Mouse (Mus musculus) spleen, postnatal 14 days (tissue): ENCODE results near the gene Fam234b.
A peak's percentile ranks its signal among the peaks of the same experiment; 100 is the strongest.

Source experiments
- DNase-seq, 2 experiments: peaks; one replicate each; pipeline ENCODE4 v3.0.0; 2021 to 2022; ENCODE audit warnings: low spot score in 2 of 2

Fam234b gene

GRCm38 (mm10) chr6:135182925-135183324 lies 14.9 kb upstream of the Fam234b start:
- DNase-seq = peak in 1 of 2 experiments; percentile 34

- no peak for DNase-seq
Measured at GRCm38 (mm10) chr6:135183961-135184360, 13.8 kb upstream of the Fam234b start.

- DNase-seq = no peak
Measured at GRCm38 (mm10) chr6:135187076-135187917, 10.5 kb upstream of the Fam234b start.

DNA sequence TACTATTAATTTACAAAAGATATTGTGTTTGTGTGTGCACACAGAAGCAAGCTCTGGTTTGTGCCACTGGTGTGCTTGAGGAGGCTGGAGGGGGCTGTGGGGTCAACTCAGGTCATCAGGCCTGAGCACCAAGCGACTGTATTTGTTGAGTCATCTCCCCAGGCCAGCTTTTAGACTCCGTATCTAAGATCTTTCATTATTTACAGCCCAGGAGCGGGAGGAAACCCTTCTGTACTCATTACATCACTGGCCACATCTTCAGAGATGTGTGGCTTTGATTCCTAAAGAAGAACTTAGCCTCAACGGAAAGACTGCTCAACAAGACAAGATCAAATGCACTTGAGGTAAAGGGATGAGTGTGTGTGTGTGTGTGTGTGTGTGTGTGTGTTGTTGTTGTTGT lies 9.1 kb upstream of the Fam234b start:
- DNase-seq = no peak

GRCm38 (mm10) chr6:135190122-135190521 lies 7.7 kb upstream of the Fam234b start:
- no peak for DNase-seq

- DNase-seq = no peak
Measured at GRCm38 (mm10) chr6:135191906-135192305, 5.9 kb upstream of the Fam234b start.

GRCm38 (mm10) chr6:135192993-135193392 lies 4.8 kb upstream of the Fam234b start:
- no peak for DNase-seq

DNA sequence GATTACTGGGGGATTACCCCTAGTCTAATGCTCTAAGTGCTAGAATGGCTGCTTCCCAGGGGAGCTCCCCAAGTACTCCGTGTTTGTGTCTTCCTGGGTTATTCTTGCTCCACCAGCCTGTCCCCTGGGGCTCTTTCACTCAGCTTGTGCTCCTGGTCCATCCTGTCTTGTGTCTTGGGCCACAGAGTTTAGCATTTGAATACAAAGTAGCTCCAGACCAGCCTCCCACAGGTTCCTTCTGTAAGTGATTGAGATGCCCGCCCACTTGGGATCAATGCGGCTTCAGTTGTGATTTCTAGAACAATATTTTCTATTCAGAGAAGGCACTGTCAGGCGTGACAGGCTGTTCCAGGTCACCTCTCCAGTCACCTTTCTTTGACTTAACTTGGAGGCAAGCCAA lies 4.0 kb upstream of the Fam234b start:
- DNase-seq = no peak

GRCm38 (mm10) chr6:135194907-135195306 lies 2.9 kb upstream of the Fam234b start:
- no peak for DNase-seq

- peak in 1 of 2 experiments; percentile 36 for DNase-seq
Measured at GRCm38 (mm10) chr6:135196707-135197106, 1.1 kb upstream of the Fam234b start.

DNA sequence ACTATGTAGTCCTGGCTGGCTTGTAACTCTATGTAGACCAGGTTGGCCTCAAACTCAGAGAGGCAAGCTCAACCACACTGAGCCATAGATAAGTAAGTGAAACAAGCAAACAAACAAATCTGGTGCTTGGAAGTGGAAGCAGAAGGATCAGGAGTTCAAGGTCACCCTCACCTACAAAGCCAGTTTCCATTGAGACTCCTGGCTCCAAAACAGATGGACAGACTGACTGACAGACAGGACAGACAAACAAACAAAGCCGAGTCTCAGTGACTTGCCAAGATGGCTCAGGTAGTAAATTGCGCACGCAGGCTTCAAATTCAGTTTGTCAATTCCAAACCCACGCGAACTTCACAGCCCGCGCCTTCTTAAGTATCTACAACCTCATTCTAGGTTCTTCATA lies 331 bp upstream of the Fam234b start:
- DNase-seq = no peak

- no peak for DNase-seq
Measured at GRCm38 (mm10) chr6:135198726-135199125, 949 bp downstream of the Fam234b start.

DNA sequence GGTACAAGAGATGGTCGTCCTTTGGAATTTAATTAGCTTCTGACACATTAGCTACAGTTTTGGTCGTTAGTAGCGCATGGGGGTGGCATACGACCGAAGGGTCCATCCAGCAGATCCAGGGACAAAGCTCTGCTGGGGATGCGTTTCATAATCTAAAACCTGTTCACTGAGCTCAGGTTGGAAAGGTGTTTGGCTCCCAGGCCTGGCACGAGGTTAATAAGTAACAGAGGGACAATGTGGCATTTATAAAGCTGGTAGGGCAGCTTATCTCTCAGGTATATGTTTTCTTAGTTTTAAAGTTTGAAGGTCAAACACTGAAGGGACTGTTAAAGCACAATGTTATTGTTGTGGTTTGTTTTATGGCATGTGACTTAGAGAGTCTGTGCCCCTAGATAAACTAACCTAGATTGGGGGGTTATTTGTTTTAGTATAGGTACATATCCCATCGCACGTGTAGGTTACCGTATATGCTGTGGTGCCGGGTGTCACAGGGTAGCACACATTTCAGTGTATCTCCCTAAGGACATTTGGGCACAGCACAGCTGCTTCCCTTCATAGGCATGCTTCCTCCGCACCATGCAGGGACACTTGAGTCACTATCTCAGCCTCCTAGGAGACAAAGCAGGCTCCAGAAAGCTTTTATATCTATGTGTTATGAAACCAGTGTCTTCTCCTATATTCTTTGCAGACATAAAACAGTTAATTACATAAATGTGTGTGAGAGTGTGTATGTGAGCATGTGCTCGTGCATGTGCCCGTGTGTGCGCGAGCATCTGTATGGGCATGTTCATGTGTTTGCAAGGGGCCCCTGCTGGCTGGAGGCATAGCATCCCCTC lies 2.6 kb downstream of the Fam234b start:
- no peak for DNase-seq

- no peak for DNase-seq
Measured at GRCm38 (mm10) chr6:135202668-135203067, 4.9 kb downstream of the Fam234b start.

- DNase-seq = no peak
Measured at GRCm38 (mm10) chr6:135203737-135204136, 6.0 kb downstream of the Fam234b start.

DNA sequence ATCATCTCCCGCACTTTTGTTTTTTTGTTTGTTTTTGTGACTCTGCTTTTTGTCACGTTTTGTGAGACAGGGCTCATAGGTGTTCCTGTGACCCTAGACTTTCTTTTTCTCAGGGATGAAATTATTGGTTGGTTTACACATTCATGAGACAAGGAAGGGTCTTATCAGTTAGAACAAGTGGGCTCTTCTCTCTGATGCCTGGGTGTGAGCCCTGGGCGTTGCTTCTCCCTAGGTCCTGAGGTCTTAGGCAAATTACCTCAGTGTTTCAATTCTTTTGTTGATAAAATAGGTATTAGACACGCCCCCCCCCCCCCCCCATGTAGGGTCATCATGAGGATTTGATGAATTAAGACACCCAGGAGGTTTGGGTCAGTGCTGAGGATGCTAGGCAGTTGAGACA lies 7.1 kb downstream of the Fam234b start:
- DNase-seq = no peak

- no peak for DNase-seq
Measured at GRCm38 (mm10) chr6:135205802-135206201, 8.0 kb downstream of the Fam234b start.

DNA sequence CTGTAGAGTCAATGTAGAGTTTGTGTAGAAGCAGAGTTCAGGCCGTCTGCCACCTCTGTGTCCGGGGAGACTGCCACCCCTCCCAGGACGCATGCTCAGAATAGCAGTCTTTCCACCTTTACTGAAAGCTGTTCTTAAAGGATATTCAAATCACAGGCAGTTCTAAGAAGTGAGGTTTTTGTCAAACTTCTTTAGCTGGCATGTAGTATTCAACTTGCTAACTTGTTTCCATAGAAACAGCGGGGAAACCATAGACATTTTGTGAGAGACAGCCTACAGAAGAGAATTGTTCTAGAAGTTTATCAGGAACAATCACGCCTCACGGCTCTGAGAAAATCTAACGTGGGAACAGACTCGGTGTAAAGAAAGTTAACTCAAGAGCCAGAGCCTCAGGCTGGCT lies 9.1 kb downstream of the Fam234b start:
- DNase-seq = no peak

GRCm38 (mm10) chr6:135211169-135211568 lies 13.4 kb downstream of the Fam234b start:
- DNase-seq = no peak

- no peak for DNase-seq
Measured at GRCm38 (mm10) chr6:135212666-135213065, 14.9 kb downstream of the Fam234b start.

DNA sequence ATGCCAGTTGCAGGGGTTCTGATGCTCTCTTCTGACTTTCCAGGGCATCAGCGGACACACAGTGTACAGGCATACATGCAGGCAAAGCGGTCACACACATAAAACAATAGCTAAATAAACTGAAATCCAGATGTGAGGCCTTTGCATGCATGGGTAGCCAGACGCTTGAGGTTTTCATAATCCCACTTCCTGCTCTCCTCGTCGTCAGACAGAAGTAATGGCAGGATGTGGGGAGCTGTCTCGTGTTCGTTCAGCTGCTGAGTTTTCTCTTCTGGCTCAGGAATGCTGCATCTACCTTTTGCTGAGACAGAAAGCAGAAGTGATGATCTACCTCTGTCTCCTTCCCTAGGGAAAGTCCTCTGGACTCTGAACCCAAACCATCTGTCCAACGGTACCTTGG lies 20.6 kb downstream of the Fam234b start:
- no peak for DNase-seq

- no peak for DNase-seq
Measured at GRCm38 (mm10) chr6:135219916-135220315, 22.1 kb downstream of the Fam234b start.
